Mouse (Mus musculus): ENCODE measurements around the gene Glra1.
"Not testable (repeated sequence)": the region's sequence is repeated elsewhere in the genome, so short reads cannot be mapped to it uniquely, and the experiment has no call there.

The Glra1 gene

GRCm38 (mm10) chr11:55607808-55608523, at the start of gene Glra1:
Gene Glra1, minus strand, starts transcription at chr11:55608198.
- DNase-seq (ENCODE audit: low spot score), result peak; percentile 20

- DNase-seq (ENCODE audit: low spot score), result no peak
Measured at GRCm38 (mm10) chr11:55636961-55637360, 29.0 kb upstream of the Glra1 start.

GRCm38 (mm10) chr11:55633901-55634300, 25.9 kb upstream of the Glra1 start:
- DNase-seq (ENCODE audit: low spot score), result no peak

- DNase-seq (ENCODE audit: low spot score), result not testable (repeated sequence)
Measured at GRCm38 (mm10) chr11:55614631-55615030, 6.6 kb upstream of the Glra1 start.

GRCm38 (mm10) chr11:55608524-55608920, 524 bp upstream of the Glra1 start:
- DNase-seq (ENCODE audit: low spot score), result no peak

- no peak for DNase-seq (ENCODE audit: low spot score)
Measured at GRCm38 (mm10) chr11:55607066-55607807, 761 bp downstream of the Glra1 start.

- no peak for DNase-seq (ENCODE audit: low spot score)
Measured at GRCm38 (mm10) chr11:55601447-55602065, 6.4 kb downstream of the Glra1 start.

- DNase-seq (ENCODE audit: low spot score), result no peak
Measured at GRCm38 (mm10) chr11:55595726-55596125, 12.3 kb downstream of the Glra1 start.

GRCm38 (mm10) chr11:55594411-55594810, 13.6 kb downstream of the Glra1 start:
- no peak for DNase-seq (ENCODE audit: low spot score)

- no peak for DNase-seq (ENCODE audit: low spot score)
Measured at GRCm38 (mm10) chr11:55591194-55591593, 16.8 kb downstream of the Glra1 start.

GRCm38 (mm10) chr11:55589376-55590167, 18.4 kb downstream of the Glra1 start:
- DNase-seq (ENCODE audit: low spot score), result no peak

- DNase-seq (ENCODE audit: low spot score), result no peak
Measured at GRCm38 (mm10) chr11:55574397-55574796, 33.6 kb downstream of the Glra1 start.

GRCm38 (mm10) chr11:55571144-55571543, 36.9 kb downstream of the Glra1 start:
- DNase-seq (ENCODE audit: low spot score), result no peak

GRCm38 (mm10) chr11:55566309-55567099, 41.5 kb downstream of the Glra1 start:
- no peak for DNase-seq (ENCODE audit: low spot score)

GRCm38 (mm10) chr11:55545690-55546089, 62.3 kb downstream of the Glra1 start:
- DNase-seq (ENCODE audit: low spot score), result no peak

- DNase-seq (ENCODE audit: low spot score), result no peak
Measured at GRCm38 (mm10) chr11:55542671-55543070, 65.3 kb downstream of the Glra1 start.

GRCm38 (mm10) chr11:55542128-55542527, 65.9 kb downstream of the Glra1 start:
- no peak for DNase-seq (ENCODE audit: low spot score)

GRCm38 (mm10) chr11:55534766-55535165, 73.2 kb downstream of the Glra1 start:
- DNase-seq (ENCODE audit: low spot score), result no peak

GRCm38 (mm10) chr11:55533378-55533777, 74.6 kb downstream of the Glra1 start:
- no peak for DNase-seq (ENCODE audit: low spot score)

- no peak for DNase-seq (ENCODE audit: low spot score)
Measured at GRCm38 (mm10) chr11:55530741-55531140, 77.3 kb downstream of the Glra1 start.

All from urinary bladder, postnatal 10 days (tissue).